Mouse (Mus musculus): ENCODE measurements at regions not wholly inside any gene's neighbourhood (a gene's known extent, or its start where the extent isn't known, plus 50 kb on each side); places are given as distances from the start of the nearest gene placed in this dataset.

GRCm38 (mm10) chr1:184539818-184540217 lies 192.6 kb downstream of the Hlx start:
- ATAC-seq (ENCODE audit: poor library complexity, severe bottlenecking): no peak

- peak; percentile 73 for ATAC-seq (ENCODE audit: poor library complexity, severe bottlenecking)
Observed at GRCm38 (mm10) chr1:184536311-184537200, 195.9 kb downstream of the Hlx start.

- peak; percentile 45 for ATAC-seq (ENCODE audit: poor library complexity, severe bottlenecking)
Observed at GRCm38 (mm10) chr1:184535691-184536090, 196.7 kb downstream of the Hlx start.

GRCm38 (mm10) chr1:184534511-184534910 lies 197.9 kb downstream of the Hlx start:
- no peak for ATAC-seq (ENCODE audit: poor library complexity, severe bottlenecking)

GRCm38 (mm10) chr1:184533870-184534269 lies 198.5 kb downstream of the Hlx start:
- no peak for ATAC-seq (ENCODE audit: poor library complexity, severe bottlenecking)

- ATAC-seq (ENCODE audit: poor library complexity, severe bottlenecking): no peak
Observed at GRCm38 (mm10) chr1:184532488-184533055, 199.8 kb downstream of the Hlx start.

- no peak for ATAC-seq (ENCODE audit: poor library complexity, severe bottlenecking)
Observed at GRCm38 (mm10) chr1:184530606-184531320, 201.7 kb downstream of the Hlx start.

- no peak for ATAC-seq (ENCODE audit: poor library complexity, severe bottlenecking)
Observed at GRCm38 (mm10) chr1:184525740-184526139, 206.7 kb downstream of the Hlx start.

GRCm38 (mm10) chr1:184519551-184519950 lies 212.9 kb downstream of the Hlx start:
- no peak for ATAC-seq (ENCODE audit: poor library complexity, severe bottlenecking)

- ATAC-seq (ENCODE audit: poor library complexity, severe bottlenecking): peak; percentile 72
Observed at GRCm38 (mm10) chr1:184504663-184505062, 227.8 kb downstream of the Hlx start.

GRCm38 (mm10) chr1:184503827-184504355 lies 228.5 kb downstream of the Hlx start:
- ATAC-seq (ENCODE audit: poor library complexity, severe bottlenecking): no peak

GRCm38 (mm10) chr1:184500702-184501101 lies 231.7 kb downstream of the Hlx start:
- no peak for ATAC-seq (ENCODE audit: poor library complexity, severe bottlenecking)

- ATAC-seq (ENCODE audit: poor library complexity, severe bottlenecking): no peak
Observed at GRCm38 (mm10) chr1:184498909-184499525, 233.4 kb downstream of the Hlx start.

GRCm38 (mm10) chr1:184497007-184497406 lies 235.4 kb downstream of the Hlx start:
- no peak for ATAC-seq (ENCODE audit: poor library complexity, severe bottlenecking)

- ATAC-seq (ENCODE audit: poor library complexity, severe bottlenecking): no peak
Observed at GRCm38 (mm10) chr1:184493811-184494210, 238.6 kb downstream of the Hlx start.

- ATAC-seq (ENCODE audit: poor library complexity, severe bottlenecking): peak; percentile 64
Observed at GRCm38 (mm10) chr1:184492115-184492514, 240.3 kb downstream of the Hlx start.

- peak; percentile 74 for ATAC-seq (ENCODE audit: poor library complexity, severe bottlenecking)
Observed at GRCm38 (mm10) chr1:184491252-184491651, 241.2 kb downstream of the Hlx start.

- no peak for ATAC-seq (ENCODE audit: poor library complexity, severe bottlenecking)
Observed at GRCm38 (mm10) chr1:184487409-184487808, 245.0 kb downstream of the Hlx start.

GRCm38 (mm10) chr1:184484801-184485200 lies 247.6 kb downstream of the Hlx start:
- ATAC-seq (ENCODE audit: poor library complexity, severe bottlenecking): peak; percentile 67

- no peak for ATAC-seq (ENCODE audit: poor library complexity, severe bottlenecking)
Observed at GRCm38 (mm10) chr1:184483371-184483770, 249.0 kb downstream of the Hlx start.

GRCm38 (mm10) chr1:184482026-184482425 lies 250.4 kb downstream of the Hlx start:
- ATAC-seq (ENCODE audit: poor library complexity, severe bottlenecking): no peak

Data from megakaryocyte, adult 5-6 weeks (primary cell).